Mouse (Mus musculus) hindbrain, embryonic 16.5 days (tissue): Measurements from ENCODE around the gene Rabgap1l. TPM values are rescaled to one million over a fixed set of nuclear protein-coding genes. Genes with fewer than 3 reads are reported as not detected.

Experiments used
- ATAC-seq: fragments of 200-750 bp; cut with Nextera tagmentation; 2 replicates; pipeline ENCODE4 v1.8.0; 2017; ENCODE audit warnings: moderate TSS enrichment, moderate library complexity
- H3K27ac ChIP-seq: fragments of 300-500 bp; sonication (generic); 2 replicates; pipeline ENCODE4 v1.5.1; 2014; ENCODE audit warnings: low read depth, mild to moderate bottlenecking, control low read depth, low read length, moderate library complexity
- H3K27me3 ChIP-seq: fragments of 300-500 bp; sonication (generic); replicated peaks from 2 replicates; pipeline ENCODE4 v1.6.1; 2014; ENCODE audit warnings: low read length; ENCODE audit not compliant: control insufficient read depth, insufficient read depth
- H3K36me3 ChIP-seq: fragments of 300-500 bp; sonication (generic); 2 replicates; pipeline ENCODE4 v1.6.1; 2014; ENCODE audit warnings: mild to moderate bottlenecking, low read length, moderate library complexity, mixed read lengths; ENCODE audit not compliant: control insufficient read depth, insufficient read depth
- H3K4me1 ChIP-seq: fragments of 300-500 bp; sonication (generic); 2 replicates; pipeline ENCODE4 v1.6.1; 2014; ENCODE audit warnings: low read depth, low read length; ENCODE audit not compliant: control insufficient read depth, insufficient read depth
- H3K4me2 ChIP-seq: fragments of 300-500 bp; sonication (generic); 2 replicates; pipeline ENCODE4 v1.6.1; 2014; ENCODE audit warnings: mild to moderate bottlenecking, low read length, control low read depth, moderate library complexity
- H3K4me3 ChIP-seq: fragments of 300-500 bp; sonication (generic); 2 replicates; pipeline ENCODE4 v1.5.1; 2014; ENCODE audit warnings: mild to moderate bottlenecking, low read length, control low read depth, moderate library complexity
- H3K9ac ChIP-seq: fragments of 300-500 bp; sonication (generic); 2 replicates; pipeline ENCODE4 v1.6.1; 2014; ENCODE audit warnings: low read depth, mild to moderate bottlenecking, control low read depth, low read length, moderate library complexity
- H3K9me3 ChIP-seq: fragments of 300-500 bp; sonication (generic); 2 replicates; pipeline ENCODE4 v1.6.1; 2014; ENCODE audit warnings: mild to moderate bottlenecking, low read length, moderate library complexity; ENCODE audit not compliant: control insufficient read depth
- WGBS: fragments of 180-500 bp; shearing (Covaris S2); extraction: QIAGEN DNeasy Blood & Tissue Kit; methylation state at CpG from one replicate; pipeline ENCODE4 v1.1.7; 2014; 5-methylcytosine and 5-hydroxymethylcytosine counted together
- polyA plus RNA-seq: library from polyadenylated mRNA; unstranded; fragments of >200 nt; fragmentation: Nextera tagmentation; extraction: Ambion mirVana; gene quantifications from 2 replicates; pipeline ENCODE4 v1.2.1, GENCODE M21; 2015

The Rabgap1l gene
- polyA plus RNA-seq, 1 experiment from 2014 or later = 30.0 TPM

DNA sequence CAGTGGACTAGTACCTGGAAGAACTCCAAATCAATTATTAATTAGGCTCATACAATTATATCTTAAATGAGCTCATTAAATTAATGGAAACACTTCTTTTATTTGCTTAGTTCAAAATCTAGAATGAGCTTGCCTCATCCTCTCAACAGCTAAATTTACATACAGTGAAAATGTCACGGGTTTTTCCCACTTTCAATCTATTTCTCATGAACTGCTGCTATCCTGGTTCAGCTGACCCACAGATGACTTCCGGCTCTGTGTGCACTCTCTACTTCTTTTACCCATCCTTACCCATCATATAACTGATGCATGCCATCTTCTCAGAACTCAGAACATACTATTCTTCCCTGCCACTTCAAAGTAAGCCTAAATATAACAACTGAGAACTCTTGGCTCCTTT, 452.4 kb downstream of the Rabgap1l start:
- no peak overlapping the region for H3K27ac ChIP-seq
- H3K36me3 ChIP-seq = peaks cover 6% of the 10 kb centered on the region; the same call in 1 of the 2 replicates
- no peak overlapping the region for H3K4me2 ChIP-seq
- H3K27me3 ChIP-seq = no peaks in the 10 kb centered on the region
- H3K4me1 ChIP-seq = no peaks in the 10 kb centered on the region
- no peak overlapping the region for H3K9ac ChIP-seq
- no peak for ATAC-seq
- H3K4me3 ChIP-seq = no peak overlapping the region
- 77% methylated on average over 2 of the region's 2 CpGs for WGBS
- H3K9me3 ChIP-seq = no peaks in the 10 kb centered on the region

DNA sequence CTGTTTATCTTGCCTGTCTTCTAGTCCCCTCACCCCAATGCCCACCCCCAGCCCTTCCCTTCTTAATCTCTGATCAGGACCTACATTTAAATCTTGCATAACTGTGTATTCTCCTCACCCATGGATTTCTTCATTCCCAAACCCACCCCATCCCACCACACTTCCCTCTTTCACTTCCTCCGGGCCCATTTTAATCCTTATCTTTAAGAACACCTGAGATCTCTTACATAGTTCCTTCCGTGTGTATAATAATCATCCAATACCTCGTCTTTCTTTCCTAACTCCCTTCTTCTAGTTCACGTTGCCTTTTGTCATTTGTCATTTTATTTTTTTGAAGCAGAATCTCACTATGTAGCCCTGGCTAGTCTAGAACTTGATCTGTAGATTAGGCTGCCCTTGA, 453.6 kb downstream of the Rabgap1l start:
- H3K4me2 ChIP-seq = no peak overlapping the region
- no peak overlapping the region for H3K9ac ChIP-seq
- no peak overlapping the region for H3K27ac ChIP-seq
- ATAC-seq = no peak
- peaks cover 6% of the 10 kb centered on the region; the same call in 1 of the 2 replicates for H3K36me3 ChIP-seq
- no peaks in the 10 kb centered on the region for H3K4me1 ChIP-seq
- 85% methylated on average over 4 of the region's 4 CpGs for WGBS
- H3K9me3 ChIP-seq = no peaks in the 10 kb centered on the region
- H3K27me3 ChIP-seq = no peaks in the 10 kb centered on the region
- no peak overlapping the region for H3K4me3 ChIP-seq

DNA sequence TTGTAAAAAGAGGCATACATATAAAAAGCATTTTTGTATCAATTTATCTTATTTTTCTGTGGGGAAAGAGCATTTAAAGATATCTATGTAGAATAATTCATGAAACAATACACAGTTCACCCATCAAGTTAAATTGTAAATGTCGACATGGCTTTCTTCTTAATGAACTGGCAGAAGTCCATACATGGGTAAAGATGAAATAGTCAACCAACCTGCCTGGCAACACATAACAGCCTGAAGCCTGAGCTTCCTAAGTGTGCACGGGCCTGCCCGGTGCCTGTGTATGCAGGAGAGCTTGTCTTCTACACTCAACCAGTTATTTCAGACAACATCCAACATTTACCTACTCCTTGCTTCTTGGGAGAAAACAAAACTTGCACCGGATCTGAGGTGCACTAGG, 458.2 kb downstream of the Rabgap1l start:
- no peak overlapping the region for H3K4me3 ChIP-seq
- H3K9ac ChIP-seq = no peak overlapping the region
- H3K27ac ChIP-seq = no peak overlapping the region
- no peak for ATAC-seq
- H3K4me2 ChIP-seq = no peak overlapping the region
- 73% methylated on average over 4 of the region's 4 CpGs for WGBS
- H3K9me3 ChIP-seq = no peaks in the 10 kb centered on the region
- no peaks in the 10 kb centered on the region for H3K4me1 ChIP-seq
- no peaks in the 10 kb centered on the region for H3K27me3 ChIP-seq
- peaks cover 6% of the 10 kb centered on the region; the same call in 1 of the 2 replicates for H3K36me3 ChIP-seq

DNA sequence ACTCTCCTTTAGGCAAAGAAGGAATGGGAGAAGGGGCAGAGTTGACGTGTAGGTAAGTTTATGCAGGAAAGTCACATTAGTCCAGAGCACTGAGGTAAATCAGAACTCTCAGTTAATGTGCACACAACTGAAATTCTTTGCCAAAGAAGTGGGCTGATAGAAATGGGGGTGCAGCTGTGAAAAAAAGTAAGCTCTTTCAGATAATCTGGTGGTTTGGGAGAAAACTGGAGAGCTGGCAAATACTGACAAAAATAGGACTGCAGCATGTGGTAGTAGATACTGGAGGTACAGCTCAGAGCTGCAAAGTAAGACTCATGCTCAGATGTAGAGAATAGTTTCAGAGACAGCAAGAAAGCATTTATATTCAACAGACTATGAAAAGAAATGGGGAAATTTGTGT, 462.2 kb downstream of the Rabgap1l start:
- H3K27me3 ChIP-seq = no peaks in the 10 kb centered on the region
- WGBS = 62% methylated on average over 1 of the region's 1 CpGs

DNA sequence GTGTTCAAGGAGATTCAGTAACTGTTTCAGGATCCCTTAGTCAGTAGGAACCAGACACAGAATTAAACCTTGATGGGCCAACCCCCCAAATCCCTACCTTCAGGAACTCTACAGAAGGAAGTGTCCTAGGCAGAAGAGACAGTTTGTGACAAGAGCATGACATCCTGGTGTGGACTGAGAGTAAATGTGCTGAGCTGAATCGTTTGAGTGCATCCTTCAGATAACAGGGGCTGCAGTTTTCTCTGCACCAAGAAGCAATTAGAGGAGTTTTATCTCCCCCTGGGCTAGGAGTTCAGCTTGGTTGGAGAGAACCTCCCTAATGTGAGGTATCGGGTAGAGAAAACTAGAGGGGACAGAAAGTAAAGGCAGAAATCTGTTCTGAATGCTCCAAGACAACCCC, 462.8 kb downstream of the Rabgap1l start:
- Histone ChIP-seq H3K4me3 (no peak overlapping the region), H3K4me1 (no peaks in the 10 kb centered on the region), H3K9me3 (no peaks in the 10 kb centered on the region), H3K9ac (no peak overlapping the region), H3K27ac (no peak overlapping the region), H3K4me2 (no peak overlapping the region), H3K27me3 (no peaks in the 10 kb centered on the region), H3K36me3 (no peaks in the 10 kb centered on the region)
- no peak for ATAC-seq
- WGBS = 65% methylated on average over 2 of the region's 2 CpGs

More for the DNA sequence above, 462.2 kb downstream of the Rabgap1l start:
- H3K4me3 ChIP-seq = no peak overlapping the region
- ATAC-seq = no peak
- no peak overlapping the region for H3K4me2 ChIP-seq
- H3K36me3 ChIP-seq = no peaks in the 10 kb centered on the region
- H3K9ac ChIP-seq = no peak overlapping the region
- no peaks in the 10 kb centered on the region for H3K9me3 ChIP-seq
- no peaks in the 10 kb centered on the region for H3K4me1 ChIP-seq
- no peak overlapping the region for H3K27ac ChIP-seq

DNA sequence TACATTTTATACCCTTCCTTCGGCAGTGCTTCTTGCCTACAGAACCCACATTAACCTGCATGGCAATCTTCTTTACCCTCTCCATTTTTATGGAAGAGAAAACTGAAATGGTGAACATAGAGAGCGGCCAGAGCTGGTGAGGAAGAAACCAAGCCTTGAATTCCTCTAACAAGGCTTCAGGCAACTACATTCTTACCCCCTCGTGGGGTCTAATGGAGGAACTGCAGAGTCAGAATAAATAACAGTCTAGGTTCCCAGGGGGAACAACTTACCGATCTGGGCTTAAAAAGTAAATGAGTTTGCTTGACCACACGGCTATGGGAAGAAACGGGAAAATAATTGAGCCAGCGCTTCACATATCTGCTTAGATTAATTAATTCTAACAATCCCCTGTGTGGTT, 463.2 kb downstream of the Rabgap1l start:
- Histone ChIP-seq H3K9me3 (no peaks in the 10 kb centered on the region), H3K4me2 (no peak overlapping the region), H3K9ac (no peak overlapping the region), H3K27ac (no peak overlapping the region), H3K27me3 (no peaks in the 10 kb centered on the region), H3K36me3 (no peaks in the 10 kb centered on the region), H3K4me3 (no peak overlapping the region), H3K4me1 (no peaks in the 10 kb centered on the region)
- no peak for ATAC-seq
- 67% methylated on average over 7 of the region's 7 CpGs for WGBS

DNA sequence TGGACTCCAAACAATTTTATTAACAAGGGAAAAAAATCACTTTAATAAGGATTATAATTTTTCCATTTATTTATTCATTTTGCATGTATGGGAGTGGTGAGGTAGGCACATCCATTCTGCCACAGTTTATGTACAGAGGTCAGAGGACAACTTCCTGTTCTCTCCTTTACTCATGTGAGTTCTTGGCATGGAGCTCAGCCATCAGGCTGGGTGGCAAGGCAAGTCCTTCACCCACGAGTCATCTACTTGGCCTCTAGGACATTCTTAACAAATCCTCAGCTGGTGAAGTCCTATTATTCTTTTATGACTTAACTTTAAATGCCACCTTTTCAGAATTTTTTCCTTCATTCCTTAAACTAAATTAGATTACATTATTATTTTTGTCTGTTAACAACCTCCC, 465.5 kb downstream of the Rabgap1l start:
- Histone ChIP-seq H3K4me3 (no peak overlapping the region), H3K36me3 (no peaks in the 10 kb centered on the region), H3K4me1 (no peaks in the 10 kb centered on the region), H3K27me3 (no peaks in the 10 kb centered on the region), H3K4me2 (no peak overlapping the region), H3K9me3 (no peaks in the 10 kb centered on the region), H3K27ac (no peak overlapping the region), H3K9ac (no peak overlapping the region)
- 75% methylated on average over 1 of the region's 1 CpGs for WGBS
- ATAC-seq = no peak

DNA sequence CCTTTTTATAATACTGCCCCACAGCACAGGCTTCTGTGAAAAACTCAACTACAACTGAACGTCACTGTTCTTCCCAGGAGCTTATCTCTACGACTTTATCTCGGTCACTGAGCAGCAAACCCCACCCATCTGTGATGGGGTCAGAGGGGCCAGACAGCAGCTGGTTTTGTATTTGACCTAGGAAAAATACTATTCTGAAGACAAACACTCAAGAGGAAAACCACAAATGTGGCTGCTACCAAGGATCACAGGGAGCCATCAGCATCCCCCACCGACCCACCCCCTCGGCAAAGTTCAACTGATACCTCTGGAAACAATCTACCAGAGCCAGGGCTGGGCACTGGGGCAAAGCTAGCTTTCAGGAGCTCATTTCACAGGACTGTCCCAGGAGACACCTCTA, 467.5 kb downstream of the Rabgap1l start:
- no peaks in the 10 kb centered on the region for H3K36me3 ChIP-seq
- H3K27ac ChIP-seq = no peak overlapping the region
- no peak for ATAC-seq
- H3K9ac ChIP-seq = no peak overlapping the region
- H3K4me2 ChIP-seq = no peak overlapping the region
- H3K4me1 ChIP-seq = no peaks in the 10 kb centered on the region
- WGBS = 75% methylated on average over 5 of the region's 5 CpGs
- H3K27me3 ChIP-seq = no peaks in the 10 kb centered on the region
- H3K9me3 ChIP-seq = no peaks in the 10 kb centered on the region
- H3K4me3 ChIP-seq = no peak overlapping the region

DNA sequence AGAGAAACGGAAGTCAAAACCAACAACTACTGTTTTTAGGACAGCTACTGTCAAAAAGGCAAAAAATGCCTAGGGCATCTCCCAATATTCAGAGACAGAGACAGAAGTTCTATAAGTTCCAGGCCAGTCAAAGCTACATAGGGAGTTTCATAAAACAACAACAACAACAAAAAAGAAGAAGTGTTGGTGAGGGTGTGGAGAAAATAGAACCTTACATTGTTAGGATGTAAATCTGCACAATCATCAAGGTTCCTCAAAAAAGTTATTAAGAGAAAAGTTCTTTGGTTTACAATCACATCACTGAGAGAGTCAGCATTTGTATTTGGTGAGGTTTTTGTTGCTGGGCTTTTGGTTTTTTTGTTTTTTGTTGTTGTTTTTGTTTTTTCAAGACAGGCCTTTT, 472.3 kb downstream of the Rabgap1l start:
- no peak overlapping the region for H3K4me2 ChIP-seq
- no peaks in the 10 kb centered on the region for H3K4me1 ChIP-seq
- no peak for ATAC-seq
- no peak overlapping the region for H3K9ac ChIP-seq
- H3K36me3 ChIP-seq = no peaks in the 10 kb centered on the region
- no peaks in the 10 kb centered on the region for H3K27me3 ChIP-seq
- H3K4me3 ChIP-seq = no peak overlapping the region
- H3K9me3 ChIP-seq = no peaks in the 10 kb centered on the region
- no peak overlapping the region for H3K27ac ChIP-seq
- 85% methylated on average over 1 of the region's 1 CpGs for WGBS
